Mouse (Mus musculus) heart, adult 8-10 months (tissue): ENCODE data around the gene Dync1i2. TPM values are rescaled to one million over a fixed set of nuclear protein-coding genes. Genes with fewer than 3 reads are reported as not detected.

Experiments used
- DNase-seq: peaks from one replicate; pipeline ENCODE4 v3.0.0; 2022; ENCODE audit warnings: low spot score
- total RNA-seq, 4 experiments: library from RNA; stranded (reverse); gene quantifications; 2 replicates each; pipeline ENCODE4 v1.2.4; 2022

The Dync1i2 gene
- total RNA-seq = 10 to 100 TPM; 53.5 to 61.3 (median 59.5) TPM

DNA sequence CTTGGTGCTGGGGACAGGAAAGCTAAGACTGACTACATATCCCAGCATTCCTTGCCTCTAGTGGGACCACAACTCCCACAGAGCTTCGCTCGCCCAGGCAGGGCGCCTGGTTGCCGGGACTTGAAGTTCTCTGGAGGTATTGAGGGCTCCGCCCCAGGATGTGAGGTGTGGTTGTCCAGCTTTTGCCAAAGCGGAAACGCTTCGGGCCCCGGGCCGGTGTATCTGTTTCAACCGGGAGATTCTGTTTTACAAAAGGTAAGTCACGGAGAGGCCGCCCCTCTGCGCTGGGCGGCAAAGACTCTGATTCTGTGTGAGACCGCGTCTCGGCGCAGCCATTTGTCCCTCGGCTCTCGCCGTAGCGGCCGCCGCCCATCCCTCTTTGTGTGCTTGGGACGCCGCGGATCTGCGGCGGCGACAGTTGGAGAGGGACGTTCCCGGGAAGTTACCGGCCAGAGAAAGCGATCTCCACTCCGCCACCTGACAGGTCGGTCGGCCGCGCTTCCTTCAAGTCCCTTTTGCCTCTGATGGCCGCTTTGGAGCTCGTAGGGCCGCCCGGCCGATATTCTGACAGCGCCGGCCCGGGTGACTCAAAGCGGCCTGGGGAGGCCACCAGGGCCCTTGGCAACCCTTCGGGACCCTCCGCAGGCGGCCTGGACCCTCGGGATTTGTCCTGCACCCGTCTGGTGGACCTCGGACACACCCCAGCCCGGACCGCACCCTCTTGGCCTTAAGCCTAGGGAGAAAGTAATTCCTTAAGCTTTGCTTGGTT, at the start of gene Dync1i2:
Gene Dync1i2 (plus strand): TSS at position 116 of the 769 bp plus-strand sequence.
- DNase-seq = peak; percentile 94

DNA sequence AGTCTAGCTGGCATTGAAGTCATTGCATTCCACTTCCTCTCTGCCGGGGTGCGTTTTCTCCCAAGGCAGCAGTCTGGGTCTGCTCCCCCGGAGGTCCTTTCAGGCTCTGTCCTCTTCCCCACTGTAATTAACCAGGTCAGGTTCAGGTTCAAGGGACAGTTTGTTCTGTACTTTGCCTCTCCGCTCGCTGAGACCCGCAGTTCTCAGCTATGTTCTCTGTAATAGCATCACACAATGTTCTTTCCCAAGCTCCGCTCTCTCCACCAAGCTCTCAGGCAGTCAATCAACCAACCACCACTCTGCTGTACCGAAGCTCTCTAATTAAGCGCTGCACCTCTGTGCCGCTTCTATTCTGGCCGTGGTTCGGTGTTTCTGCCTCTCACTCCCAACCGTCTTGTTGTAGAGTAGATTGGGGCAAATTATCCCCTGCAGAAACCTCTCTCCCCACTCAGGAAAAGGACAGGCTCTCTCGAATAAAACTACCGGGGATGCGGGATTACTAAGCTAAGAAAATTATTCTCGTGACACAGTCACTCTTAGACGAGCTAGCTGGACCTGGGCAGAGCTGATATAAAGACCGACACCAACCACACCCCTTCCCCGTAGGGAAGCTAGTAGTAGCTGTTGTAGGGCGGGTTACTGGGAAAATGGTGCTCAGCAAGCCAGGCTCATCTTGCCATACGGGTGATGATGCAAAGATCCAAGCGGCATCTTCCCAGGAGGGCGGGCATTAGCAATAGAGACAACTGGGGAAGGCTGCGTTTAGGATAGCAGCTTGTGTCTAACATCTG, 48.5 kb upstream of the Dync1i2 start:
- DNase-seq = no peak

DNA sequence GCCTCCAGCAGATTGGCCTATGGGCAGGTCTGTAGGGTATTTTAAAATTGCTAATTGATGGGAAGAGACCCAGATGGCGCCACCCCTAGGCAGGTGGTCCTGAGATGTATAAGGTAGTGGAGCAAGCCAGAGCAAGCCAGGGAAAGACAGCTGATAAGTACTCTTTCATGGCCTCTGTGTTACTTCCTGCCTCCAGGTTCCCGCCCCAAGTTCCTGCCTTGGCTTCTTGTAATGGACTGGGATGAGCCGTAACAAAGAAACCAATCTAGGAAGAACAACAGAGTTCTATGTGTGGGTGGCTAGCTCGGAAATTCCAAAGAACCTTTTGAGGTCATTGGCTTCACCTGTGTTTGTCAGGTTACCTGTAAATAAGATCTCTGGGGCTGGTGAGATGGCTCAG, 44.3 kb upstream of the Dync1i2 start:
- DNase-seq = no peak

DNA sequence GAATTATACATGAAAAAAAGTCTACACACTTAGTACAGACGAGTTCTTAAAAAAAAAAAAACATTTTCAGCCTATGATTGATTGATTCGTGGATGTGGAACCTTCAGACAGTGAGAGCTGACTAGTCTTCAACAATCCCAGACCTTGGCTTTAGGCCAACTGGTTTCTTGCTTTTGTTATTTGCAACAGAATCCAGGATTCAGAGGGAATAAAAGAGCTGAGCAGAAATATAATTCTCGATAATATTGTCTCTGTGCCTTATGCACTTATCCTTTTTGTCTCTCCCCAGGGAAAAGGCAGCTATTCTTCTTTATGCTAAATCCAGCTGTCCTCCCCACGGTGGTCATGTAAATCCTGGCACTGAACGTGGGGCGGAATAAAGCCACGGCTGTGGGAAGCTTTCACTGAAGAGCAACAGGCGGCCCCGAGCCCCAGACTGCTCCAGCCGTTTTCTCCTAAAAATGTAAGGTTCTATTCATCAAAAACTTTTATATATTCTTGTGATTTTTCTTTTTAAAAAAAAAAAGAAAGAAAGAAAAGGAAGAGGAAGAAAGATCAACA, 43.0 kb upstream of the Dync1i2 start:
- no peak for DNase-seq

DNA sequence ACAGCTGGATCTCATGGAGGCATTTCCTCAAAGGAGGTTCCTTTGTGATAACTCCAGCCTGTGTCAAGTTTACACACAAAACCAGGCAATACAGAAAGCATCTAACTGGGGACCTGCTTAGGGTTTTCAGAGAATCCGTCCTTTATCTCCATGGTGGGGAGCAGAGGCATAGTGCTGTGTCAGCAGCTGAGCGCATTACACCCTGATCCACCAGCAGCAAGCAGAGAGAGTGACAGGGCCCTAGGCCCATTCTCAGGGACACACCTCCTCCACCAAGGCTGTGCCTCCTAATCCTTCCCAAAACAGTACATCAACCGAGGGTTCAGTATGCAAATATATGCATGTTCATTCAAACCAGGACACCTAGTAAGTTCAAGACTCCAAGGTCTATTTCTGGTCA, 38.5 kb upstream of the Dync1i2 start:
- no peak for DNase-seq

DNA sequence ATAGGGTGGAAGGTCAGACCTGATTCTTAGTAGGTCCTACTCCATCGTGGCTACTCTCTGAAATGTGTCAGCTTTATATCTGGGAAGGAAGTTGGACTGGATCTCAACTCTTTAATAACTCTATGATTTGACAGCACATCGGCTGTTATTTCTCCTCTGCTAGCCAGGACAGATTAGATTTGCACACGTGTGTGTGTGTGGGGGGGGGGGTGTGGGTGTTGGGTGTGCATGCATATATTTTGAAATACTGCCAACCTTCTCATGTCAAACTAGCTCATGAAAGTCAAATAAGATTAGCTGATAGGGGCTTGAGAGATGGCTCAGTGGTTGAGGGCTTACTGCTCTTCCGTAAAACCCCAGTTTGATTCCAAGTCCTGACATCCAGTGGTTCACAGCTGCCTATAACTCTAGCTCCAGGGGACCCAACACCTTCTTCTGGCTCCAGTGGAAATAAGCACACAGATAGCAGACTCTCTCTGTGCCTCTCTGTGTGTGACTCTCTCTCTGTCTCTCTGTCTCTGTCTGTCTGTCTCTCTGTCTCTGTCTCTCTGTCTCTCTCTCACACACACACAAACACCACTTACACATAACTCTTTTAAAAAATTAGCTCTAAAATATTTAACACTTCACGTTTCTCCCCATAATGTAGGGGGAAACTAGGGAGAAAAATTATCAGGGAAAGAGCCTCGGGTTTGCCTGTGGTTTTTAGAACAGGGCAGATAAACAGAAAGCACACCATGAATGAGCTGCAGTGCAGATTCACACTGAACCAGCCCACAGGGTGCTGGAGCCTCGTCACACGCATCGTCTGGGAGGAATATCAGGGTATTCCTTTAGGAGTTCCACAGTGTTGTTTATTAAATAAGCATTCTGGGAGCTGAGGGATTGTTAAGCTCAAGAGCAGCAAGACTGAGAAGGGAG, 34.9 kb upstream of the Dync1i2 start:
- DNase-seq = no peak

DNA sequence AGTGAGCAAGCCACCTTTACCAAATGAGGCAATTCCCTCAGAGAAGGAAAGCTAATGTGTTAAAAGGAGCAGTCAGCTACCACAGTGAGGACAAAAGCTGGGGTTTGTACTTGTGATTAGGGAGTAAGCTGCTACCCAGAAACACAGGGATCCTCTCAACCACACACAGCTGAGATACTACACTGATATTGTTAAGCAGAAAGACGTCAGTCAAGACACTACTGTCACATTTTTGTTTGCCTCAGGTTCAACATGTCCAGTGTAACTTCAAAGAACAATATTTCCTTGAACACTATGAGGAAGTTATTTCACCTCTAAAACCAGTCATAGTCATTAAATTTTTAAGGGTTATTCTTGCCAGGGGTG, 34.3 kb upstream of the Dync1i2 start:
- DNase-seq = no peak

DNA sequence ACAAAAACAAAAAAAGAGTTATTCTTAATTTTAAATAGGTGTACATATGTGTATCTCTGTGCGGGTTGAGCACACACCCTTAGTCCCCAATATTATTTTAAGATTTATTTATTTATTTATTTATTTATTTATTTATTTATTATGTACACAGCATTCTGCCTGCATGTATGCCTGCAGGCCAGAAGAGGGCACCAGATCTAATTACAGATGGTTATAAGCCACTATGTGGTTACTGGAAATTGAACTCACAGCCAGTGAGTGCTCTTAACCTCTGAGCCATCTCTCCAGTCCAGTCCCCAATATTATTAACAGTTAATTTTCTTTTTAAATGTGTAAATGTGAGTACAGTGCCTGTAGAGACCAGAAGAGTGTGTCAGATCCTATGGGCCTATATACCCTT, 33.7 kb upstream of the Dync1i2 start:
- DNase-seq = no peak

DNA sequence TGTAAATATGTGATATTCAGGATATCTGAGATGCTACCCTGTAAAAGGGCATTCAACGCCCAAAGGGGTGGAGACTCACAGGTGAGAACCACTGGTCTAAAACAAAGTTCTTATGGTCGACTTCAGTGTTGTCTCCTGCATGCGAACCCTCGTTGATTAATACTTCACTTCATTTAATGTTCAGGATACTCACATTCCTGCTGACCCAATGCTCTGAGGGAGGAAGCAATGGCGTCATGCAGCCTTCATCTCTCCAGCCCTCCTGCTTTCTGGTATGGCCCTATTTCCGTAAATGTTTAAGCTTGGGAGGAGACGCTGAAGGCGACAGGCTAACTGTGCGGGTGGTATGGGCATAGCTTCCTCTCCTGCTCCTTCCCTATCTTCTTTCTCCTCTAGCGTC, 31.8 kb upstream of the Dync1i2 start:
- no peak for DNase-seq

DNA sequence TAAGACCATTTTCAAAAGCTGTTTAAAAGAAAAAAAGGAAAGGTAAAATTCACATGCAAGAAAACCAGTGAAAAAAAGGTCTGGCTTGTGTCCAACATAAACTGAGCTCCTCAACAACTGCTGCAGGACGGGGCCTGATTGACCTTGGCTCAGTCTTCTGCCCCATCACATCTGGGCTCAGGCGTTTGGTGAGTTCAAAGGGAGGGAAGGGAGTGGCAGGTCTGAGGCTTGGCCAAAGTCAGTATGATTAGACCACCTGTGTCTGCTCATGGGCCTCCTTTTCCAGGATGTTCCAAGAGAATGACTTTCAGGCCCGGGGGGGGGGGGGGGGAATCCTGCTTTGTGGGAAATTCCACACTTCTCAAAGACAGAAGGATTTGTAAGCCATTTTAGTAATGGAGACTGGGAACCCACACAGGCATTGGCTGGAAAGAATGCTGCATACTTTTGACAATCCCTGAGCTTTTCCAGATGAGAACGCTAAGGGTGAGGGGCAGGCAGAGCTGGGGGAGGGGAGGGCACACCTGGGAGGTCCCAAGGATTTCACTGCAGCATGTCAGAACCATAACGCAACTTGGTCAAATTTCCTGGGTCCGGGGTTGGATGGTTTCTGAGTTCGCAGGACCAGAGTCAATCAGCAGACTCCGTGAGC, 30.8 kb upstream of the Dync1i2 start:
- DNase-seq = no peak

DNA sequence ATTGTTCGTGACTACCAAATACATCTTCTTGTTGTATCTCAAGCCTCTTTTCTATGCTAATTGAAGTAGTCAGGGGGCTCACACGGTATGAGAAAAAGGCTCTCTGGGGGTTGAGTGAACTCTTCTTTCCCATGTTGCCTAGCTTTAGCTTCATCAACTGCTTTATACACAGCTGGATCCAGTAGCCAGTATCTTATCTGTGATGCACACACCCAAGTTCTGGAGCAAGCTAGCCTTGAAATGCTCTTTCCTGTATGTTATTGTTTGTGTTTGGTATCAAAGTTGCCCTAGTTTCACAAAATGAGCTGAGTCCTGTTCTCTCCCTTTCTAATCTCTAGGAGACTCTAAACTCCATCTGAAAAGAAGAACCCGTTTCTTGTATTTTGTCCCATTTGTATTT, 23.6 kb upstream of the Dync1i2 start:
- DNase-seq = no peak

DNA sequence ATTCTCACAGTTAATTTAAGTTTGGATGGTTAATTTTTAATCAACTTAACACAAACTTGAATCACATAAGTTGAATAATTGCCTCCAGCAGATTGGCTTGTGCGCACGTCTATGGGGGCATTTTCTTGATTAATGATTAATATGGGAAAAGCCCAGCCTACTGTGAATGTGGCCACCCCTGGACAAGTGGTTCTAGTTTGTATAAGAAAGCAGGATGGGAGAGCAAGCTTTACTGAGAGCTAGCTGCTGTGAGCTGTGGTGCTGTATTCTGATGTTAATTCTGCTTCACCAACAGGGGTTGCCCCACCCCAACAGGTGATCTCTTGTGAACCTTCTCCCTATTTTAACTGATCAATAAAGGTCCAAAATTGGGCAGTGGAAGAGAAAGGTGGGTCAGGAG, 22.6 kb upstream of the Dync1i2 start:
- no peak for DNase-seq

DNA sequence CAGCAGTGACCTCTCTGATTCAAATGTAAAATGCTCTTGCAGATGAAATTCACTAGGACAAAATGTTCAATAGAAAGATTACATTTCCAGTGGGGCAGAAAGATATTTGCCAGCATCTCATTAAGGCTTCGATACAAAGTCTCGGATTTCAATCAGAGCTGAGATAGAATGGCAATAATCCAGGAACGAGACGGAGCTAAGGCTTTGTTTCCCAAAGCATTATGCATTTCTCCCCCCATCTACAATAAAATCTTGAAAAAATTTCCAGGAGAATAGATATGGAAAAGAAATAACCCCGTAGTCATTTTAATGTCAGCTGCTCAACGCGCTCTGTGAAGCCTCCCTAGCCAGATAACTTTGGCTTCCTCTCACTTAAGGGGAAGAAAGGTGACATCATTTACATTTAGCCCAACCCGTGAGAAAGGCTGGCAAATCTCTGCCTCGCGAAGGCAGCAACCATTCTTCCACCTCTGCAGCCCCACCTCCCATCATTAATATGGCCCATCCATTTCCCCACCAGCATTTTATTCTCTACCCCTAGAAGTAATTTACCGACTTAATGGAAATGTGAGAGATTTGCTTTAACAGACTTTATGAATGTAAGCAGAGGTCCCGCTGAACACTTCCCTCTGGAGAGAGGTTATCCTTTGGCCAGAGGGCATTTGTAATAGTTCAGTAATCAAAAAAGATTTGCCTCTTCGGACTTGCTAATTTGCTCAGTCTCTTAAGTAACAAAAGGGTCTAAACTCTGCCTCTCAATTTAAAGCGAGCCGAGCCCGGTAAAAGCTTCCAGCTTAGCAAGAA, 19.9 kb upstream of the Dync1i2 start:
- DNase-seq = no peak

DNA sequence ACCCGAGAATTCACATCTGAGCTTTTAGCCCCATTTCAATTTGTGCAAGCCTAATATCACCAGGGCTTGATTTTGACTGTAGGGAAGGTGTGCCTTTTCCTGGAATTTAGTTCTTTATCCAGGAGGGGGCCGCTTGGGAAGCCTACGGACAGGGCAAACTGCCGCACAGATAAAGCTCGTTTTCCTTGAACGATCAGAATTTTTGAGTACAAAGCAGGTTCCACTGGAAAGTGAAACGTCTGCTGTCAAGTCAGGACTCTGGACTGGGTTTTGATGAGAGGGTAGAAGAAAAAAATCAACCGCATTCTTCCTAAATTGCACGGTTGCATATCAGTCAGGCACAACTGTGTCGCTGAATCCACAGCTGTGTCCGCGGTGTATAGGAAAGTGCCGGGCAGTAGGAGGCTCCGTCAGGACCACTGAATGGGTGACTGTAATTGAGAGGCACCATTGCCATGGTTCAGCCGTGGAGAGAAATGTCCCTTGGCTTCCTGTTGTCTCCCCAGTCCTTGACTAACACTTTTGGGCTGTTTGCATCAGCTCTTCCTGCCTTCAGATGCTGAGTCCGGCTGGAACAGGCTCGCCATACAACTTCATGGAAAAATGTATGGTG, 19.2 kb upstream of the Dync1i2 start:
- DNase-seq = no peak

DNA sequence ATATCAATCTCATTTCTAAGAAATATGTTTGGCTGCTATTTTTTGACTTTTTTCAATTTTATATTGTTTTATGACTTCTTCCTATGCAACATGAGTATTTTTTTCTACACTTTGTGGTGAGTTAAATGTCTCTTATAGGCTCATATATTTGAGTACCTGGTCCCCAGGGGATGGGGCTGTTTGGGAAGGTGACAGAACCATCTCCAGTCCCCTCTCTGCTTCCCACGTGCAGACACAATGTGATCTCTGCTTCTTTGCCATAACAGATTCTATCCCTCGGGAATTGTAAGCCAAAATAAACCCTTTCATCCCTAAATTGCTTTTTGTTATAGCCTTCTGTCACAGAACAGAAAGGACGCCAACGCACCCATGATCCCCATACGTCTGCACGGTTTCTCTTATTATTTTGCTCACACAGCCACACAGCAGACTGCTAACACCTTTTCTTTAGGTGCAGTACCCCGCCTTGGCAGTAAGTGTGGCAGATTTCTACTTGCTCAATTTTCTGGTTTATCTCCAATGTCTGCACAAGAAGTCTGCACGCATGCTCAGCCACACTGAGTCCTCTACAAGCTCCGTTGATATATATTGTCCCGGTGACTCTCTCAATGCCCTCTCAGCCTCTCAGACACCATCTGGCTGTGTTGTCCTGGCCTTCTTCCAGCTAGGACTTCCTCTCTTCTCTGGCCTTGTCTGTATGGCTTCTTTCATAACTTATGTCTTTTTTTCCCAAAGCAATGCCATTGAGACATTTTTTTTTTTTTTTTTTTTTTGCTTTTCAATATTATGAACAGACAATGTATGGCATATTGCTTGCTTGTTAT, 17.2 kb upstream of the Dync1i2 start:
- no peak for DNase-seq

DNA sequence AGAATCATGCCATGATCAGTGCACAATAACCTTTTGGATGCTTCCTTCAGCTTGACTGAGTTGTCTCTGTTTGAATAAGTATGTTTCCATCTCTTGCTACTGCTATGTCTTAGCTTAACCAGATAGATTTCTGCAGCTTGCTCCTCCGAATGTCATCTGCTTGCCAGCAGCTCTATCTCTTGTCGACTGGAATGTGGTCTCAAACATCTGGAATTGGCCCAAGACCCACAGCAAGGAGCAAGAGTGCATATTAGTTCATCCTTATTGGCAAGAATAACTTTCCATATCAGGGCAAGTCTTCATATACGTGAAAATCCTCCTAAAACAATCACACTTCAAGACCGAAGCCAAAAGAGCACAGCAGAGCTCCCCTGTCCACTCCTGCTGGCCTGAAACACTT, 14.6 kb upstream of the Dync1i2 start:
- DNase-seq = no peak

DNA sequence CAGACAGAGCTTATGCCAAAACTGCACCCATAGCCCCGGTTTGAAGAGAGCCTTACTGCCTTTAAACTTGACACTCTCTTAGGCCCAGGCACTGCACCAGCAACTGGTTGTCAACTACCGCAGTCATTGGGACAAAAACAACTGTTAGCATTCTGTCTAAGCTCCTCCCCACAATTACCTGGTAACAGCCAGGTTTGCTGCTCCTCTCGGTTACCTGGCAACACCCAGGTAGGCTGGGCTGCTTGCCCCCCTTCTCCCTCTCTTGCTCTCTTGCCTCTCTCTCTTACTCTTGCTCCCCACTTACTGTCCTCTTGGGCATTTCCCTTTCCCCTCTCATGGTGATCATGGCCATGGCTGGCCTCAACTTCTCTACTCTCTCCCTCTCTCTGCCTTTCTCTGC, 12.6 kb upstream of the Dync1i2 start:
- no peak for DNase-seq

DNA sequence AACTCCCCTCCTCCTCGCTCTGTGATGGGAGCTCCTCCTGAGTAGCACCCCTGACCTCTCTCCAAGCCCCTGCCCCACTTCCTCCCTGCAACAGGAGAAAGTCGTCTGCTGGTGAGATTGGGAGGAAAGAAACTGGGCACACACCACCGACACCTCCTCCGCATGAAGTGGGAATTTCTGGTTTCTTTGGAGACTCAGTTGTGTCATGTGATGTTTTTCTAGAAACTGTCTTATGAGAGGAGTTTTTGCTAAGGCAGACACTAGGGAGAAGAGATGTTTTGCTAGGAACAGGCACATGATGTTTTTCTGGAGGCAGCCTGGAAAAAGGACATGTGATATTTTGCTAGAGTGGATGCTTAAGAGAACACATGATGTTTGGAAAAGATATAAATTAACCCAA, 11.0 kb upstream of the Dync1i2 start:
- DNase-seq = no peak

DNA sequence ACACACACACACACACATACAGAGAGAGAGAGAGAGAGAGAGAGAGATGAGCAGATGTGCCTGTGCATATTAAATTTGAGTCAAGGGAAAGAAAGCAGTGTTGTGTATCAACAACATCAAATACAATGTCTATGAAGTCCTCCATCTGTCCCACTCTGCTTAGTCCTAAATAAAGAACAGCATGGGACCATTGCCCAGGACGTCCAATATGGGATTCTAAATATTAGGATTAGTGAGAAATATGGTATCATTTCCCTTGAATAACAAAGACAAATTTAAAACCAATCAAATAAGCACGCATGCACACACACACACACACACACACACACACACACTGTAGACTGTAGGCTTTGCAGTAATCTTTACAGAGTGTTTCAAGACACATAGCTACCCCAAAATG, 9.6 kb upstream of the Dync1i2 start:
- DNase-seq = no peak
